Mouse (Mus musculus) heart, adult 2 months (tissue): ENCODE results near the gene Arhgef10l. TPM values are rescaled to one million over a fixed set of nuclear protein-coding genes. Genes with fewer than 3 reads are reported as not detected.
A peak's percentile ranks its signal among the peaks of the same experiment; 100 is the strongest.

Experiments
- DNase-seq, 2 experiments: peaks; one replicate each; pipeline ENCODE4 v3.0.0; 2021
- H3K27ac ChIP-seq: fragments of 200-600 bp; 2 replicates; pipeline ENCODE4 v1.8.1; 2022
- H3K27me3 ChIP-seq: fragments of 200-500 bp; 2 replicates; pipeline ENCODE4 v1.6.1; 2012; ENCODE audit warnings: mild to moderate bottlenecking, low read length, inconsistent platforms, mixed read lengths; ENCODE audit not compliant: control insufficient read depth, insufficient read depth
- H3K36me3 ChIP-seq: fragments of 200-500 bp; 2 replicates; pipeline ENCODE4 v1.6.1; 2012; ENCODE audit warnings: low read length, inconsistent platforms; ENCODE audit not compliant: control insufficient read depth, insufficient read depth
- H3K4me1 ChIP-seq: fragments of 200-500 bp; 2 replicates; pipeline ENCODE4 v1.6.1; 2011; ENCODE audit warnings: low read length; ENCODE audit not compliant: control insufficient read depth, insufficient read depth
- H3K4me3 ChIP-seq: fragments of 200-600 bp; 2 replicates; pipeline ENCODE4 v1.8.1; 2022
- H3K79me2 ChIP-seq: fragments of 200-500 bp; replicated peaks from 2 replicates; pipeline ENCODE4 v1.6.1; 2012; ENCODE audit warnings: mild to moderate bottlenecking, inconsistent platforms, low read length, moderate library complexity, mixed read lengths; ENCODE audit not compliant: control insufficient read depth, insufficient read depth
- H3K9ac ChIP-seq: fragments of 200-500 bp; 2 replicates; pipeline ENCODE4 v1.6.1; 2012; ENCODE audit warnings: low read depth, mild to moderate bottlenecking, control low read depth, inconsistent platforms, low read length, mixed read lengths
- CTCF ChIP-seq: fragments of 200-600 bp; IDR thresholded peaks from 2 replicates; pipeline ENCODE4 v1.8.1; 2022; ENCODE audit warnings: antibody characterized with exemption, mild to moderate bottlenecking, moderate library complexity
- EP300 ChIP-seq: fragments of 200-500 bp; IDR thresholded peaks from 2 replicates; pipeline ENCODE4 v1.6.1; 2011; ENCODE audit warnings: low read depth, low read length, control low read depth; ENCODE audit not compliant: insufficient read depth
- POLR2A ChIP-seq: fragments of 200-500 bp; IDR thresholded peaks from 2 replicates; pipeline ENCODE4 v1.6.1; 2011; ENCODE audit warnings: mild to moderate bottlenecking, low read depth, low read length, control low read depth; ENCODE audit not compliant: insufficient read depth
- WGBS: fragments of 180-500 bp; shearing (Covaris S2); methylation state at CpG from one replicate; pipeline ENCODE4 v1.1.7; 2018; 5-methylcytosine and 5-hydroxymethylcytosine counted together
- intact Hi-C: fragments of 180-260 bp; cut with DNase I; formaldehyde crosslinking; loops from one replicate; pipeline ENCODE4 v1.15.1; 2025
- polyA plus RNA-seq: library from polyadenylated mRNA; depleted of rRNA; stranded (reverse); fragments of >200 nt; gene quantifications from 2 replicates; pipeline ENCODE4 v1.2.3, GENCODE M21; 2012
- total RNA-seq, 2 experiments: library from RNA; stranded (reverse); gene quantifications; 2 replicates each; pipeline ENCODE4 v1.2.3; 2021

Gene Arhgef10l
- total and polyA plus RNA-seq, 3 experiments, result 54.7 to 74.4 (median 61.0) TPM

DNA sequence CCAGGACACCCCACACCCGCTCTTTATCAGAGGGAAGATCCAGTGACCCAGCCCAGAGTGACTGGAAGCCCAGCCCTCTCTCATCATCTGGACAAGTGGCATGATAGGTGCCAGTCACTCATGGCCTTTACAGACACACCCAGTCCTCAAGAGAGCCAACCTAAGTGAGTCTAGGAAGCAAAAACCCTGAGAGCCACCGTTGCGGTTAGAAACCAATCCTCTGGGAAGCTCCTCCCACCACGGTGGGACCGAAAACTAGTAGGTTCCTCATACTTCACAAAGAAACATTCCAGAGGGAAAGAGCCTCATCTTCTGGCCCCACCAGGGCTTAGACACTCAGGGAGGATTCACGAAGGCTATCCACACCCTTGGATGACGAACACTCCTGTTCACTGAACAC is 50.0 kb downstream of the Arhgef10l start:
- H3K4me3 ChIP-seq, result no peak overlapping the region
- no peak for DNase-seq
- WGBS, result 76% methylated on average over 7 of the region's 7 CpGs
- intact Hi-C loops, result loop anchor here (5.0 kb wide), 1 partner anchor 42 kb away; no protein-coding TSS in a partner anchor
- peaks cover 11% of the 10 kb centered on the region for H3K4me1 ChIP-seq
- H3K36me3 ChIP-seq, result no peaks in the 10 kb centered on the region
- H3K27ac ChIP-seq, result no peak overlapping the region; the same call in 1 of the 2 replicates
- H3K79me2 ChIP-seq, result no peaks in the 10 kb centered on the region
- no peak overlapping the region for H3K9ac ChIP-seq
- no peaks in the 10 kb centered on the region for H3K27me3 ChIP-seq
- no peak for TF ChIP-seq CTCF
- TF ChIP-seq POLR2A, result no peak
- TF ChIP-seq EP300, result no peak

DNA sequence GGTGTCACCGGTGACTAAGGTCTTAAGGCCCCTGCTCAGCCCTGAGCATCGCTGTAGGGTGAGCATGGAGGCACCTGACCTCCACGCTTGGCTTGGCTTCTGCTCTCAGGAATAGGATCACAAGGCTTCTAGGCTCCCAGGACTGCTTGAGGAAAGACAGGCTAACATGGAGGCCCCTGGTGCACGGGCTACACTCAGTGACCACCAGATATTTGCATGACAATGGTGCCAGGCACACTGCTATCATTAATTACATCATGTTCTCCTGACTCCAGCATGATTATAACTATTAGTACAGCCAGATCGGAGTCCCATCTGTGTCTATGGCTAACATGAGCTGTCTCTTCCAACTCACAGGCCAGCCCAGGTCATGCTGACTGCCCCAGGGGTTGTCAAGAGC is 51.3 kb downstream of the Arhgef10l start:
- intact Hi-C loops, result no loop called here
- TF ChIP-seq CTCF (no peak), EP300 (no peak), POLR2A (no peak)
- Histone ChIP-seq H3K9ac (no peak overlapping the region), H3K4me1 (peaks cover 11% of the 10 kb centered on the region), H3K4me3 (no peak overlapping the region), H3K36me3 (no peaks in the 10 kb centered on the region), H3K79me2 (no peaks in the 10 kb centered on the region), H3K27ac (no peak overlapping the region), H3K27me3 (no peaks in the 10 kb centered on the region)
- DNase-seq, result no peak
- 92% methylated on average over 5 of the region's 5 CpGs for WGBS

DNA sequence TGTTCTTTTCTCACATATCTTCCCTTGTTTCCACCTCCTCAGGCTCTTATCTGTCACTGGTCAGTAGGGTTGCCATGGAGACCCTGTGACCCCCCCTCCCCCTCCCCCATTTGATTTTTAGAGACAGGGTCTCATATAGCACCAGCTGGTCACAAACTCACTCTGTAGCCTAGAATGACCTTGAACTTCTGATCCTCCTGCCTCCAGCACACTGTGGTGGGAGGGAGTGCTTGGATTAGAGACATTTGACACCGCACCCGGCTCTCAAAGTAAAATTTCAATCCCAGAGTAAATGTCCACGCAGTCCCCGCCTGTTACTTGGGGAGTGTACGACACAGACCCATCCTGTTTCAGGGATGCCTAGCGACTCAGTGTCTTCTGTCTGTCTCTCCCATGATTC is 51.7 kb downstream of the Arhgef10l start:
- DNase-seq, result no peak
- Histone ChIP-seq H3K9ac (no peak overlapping the region), H3K4me3 (no peak overlapping the region), H3K36me3 (no peaks in the 10 kb centered on the region), H3K27ac (no peak overlapping the region), H3K27me3 (no peaks in the 10 kb centered on the region), H3K79me2 (no peaks in the 10 kb centered on the region), H3K4me1 (peaks cover 11% of the 10 kb centered on the region)
- intact Hi-C loops, result no loop called here
- TF ChIP-seq POLR2A, result no peak
- TF ChIP-seq CTCF, result no peak
- TF ChIP-seq EP300, result no peak
- WGBS, result 93% methylated on average over 6 of the region's 6 CpGs

DNA sequence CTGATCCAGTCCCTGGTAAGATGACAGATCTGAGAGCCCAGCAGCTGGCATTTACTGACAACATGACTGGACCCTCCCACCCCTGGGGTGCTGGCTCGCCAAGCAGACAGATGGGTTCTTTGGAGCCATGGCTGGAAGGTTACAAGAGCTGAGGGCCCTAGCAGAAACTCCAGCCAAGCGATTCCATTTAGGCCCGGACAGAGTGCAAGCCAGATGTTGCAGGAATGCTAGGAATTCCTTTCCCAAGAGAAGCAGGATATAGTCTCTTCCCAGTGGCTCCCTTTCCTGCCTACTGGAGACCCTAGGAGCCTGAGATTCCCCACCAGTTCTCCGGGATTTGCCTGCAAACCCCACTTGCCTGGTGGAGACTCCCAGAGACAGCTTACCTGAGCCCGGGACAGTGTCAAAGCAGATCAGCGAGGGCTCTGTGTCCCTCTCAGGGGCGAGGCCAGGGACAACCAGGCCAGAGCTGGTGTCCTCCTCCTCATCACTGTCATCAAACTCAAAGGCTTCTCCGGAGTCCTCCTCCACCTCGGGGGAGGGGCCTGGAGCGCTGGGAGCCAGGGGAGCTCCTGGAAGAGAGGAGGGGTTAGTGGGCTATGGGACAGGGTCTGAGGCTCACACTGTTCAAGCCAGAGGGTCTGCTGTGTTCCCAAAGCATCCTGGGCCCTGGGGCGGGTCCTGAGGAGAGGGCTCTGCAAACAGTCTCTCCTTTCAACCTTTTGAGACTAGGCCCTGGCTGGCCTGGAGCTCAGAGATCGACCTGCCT is 54.8 kb downstream of the Arhgef10l start:
- Histone ChIP-seq H3K9ac (no peak overlapping the region), H3K79me2 (no peaks in the 10 kb centered on the region), H3K4me3 (no peak overlapping the region), H3K36me3 (no peaks in the 10 kb centered on the region), H3K27ac (peak overlapping the region; percentile 7; the same call in 1 of the 2 replicates), H3K27me3 (no peaks in the 10 kb centered on the region), H3K4me1 (peaks cover 2% of the 10 kb centered on the region)
- no peak for DNase-seq
- intact Hi-C loops, result no loop called here
- no peak for TF ChIP-seq CTCF
- TF ChIP-seq EP300, result no peak
- TF ChIP-seq POLR2A, result no peak
- whole genome bisulfite sequencing, result 41% methylated on average over 12 of the region's 12 CpGs

DNA sequence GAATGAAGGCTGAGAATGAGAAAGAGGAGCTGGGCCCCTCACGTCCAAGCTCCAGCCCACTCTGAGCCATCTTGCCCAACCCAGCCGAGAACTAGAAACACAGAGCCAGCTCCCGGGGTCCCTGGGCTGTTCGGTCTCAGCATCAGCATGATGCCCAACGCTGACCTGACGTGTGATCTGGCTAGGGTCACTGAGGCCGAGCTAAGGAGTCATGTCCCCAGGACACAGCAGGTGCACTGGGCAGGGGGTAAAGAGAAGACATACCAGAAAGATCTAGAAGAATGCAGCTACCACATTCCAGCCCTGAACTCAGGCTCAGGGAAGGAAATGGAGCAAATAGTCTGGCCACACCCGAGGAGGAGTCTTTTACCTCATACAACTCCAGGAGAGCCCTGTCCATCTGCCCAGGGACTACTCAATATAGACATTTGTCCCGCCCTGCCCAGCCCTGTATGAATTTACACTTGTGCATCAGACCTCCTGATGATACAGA is 57.5 kb downstream of the Arhgef10l start:
- 89% methylated on average over 9 of the region's 9 CpGs for WGBS
- Histone ChIP-seq H3K79me2 (no peaks in the 10 kb centered on the region), H3K27me3 (no peaks in the 10 kb centered on the region), H3K36me3 (no peaks in the 10 kb centered on the region), H3K4me3 (no peak overlapping the region), H3K27ac (no peak overlapping the region), H3K4me1 (peaks cover 2% of the 10 kb centered on the region), H3K9ac (no peak overlapping the region)
- TF ChIP-seq CTCF (no peak), POLR2A (no peak), EP300 (no peak)
- DNase-seq, result no peak
- intact Hi-C loops, result no loop called here

DNA sequence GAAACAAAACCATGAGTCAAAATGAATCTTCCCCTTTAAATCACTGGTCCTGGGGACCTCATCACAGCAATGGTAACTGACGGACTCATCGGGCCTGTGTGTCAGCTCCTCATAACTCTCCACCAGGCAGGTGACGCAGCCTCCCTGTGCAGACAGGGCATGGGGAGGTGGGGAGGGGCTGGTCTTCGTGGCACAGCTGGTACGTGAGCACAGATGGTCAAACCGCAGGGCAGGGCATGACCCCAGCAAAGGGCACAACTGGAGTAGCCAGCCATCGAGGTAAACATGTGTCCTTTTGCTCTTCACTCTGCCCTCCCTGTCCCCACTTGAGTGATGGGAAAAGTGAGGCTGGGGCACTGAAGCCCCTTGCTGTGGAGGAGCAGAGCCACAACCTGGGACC is 59.0 kb downstream of the Arhgef10l start:
- intact Hi-C loops, result no loop called here
- H3K4me3 ChIP-seq, result no peak overlapping the region
- H3K36me3 ChIP-seq, result no peaks in the 10 kb centered on the region
- H3K79me2 ChIP-seq, result no peaks in the 10 kb centered on the region
- no peak overlapping the region for H3K9ac ChIP-seq
- H3K4me1 ChIP-seq, result peaks cover 2% of the 10 kb centered on the region
- 91% methylated on average over 7 of the region's 7 CpGs for WGBS
- no peak for TF ChIP-seq POLR2A
- TF ChIP-seq CTCF, result no peak
- no peak for TF ChIP-seq EP300
- no peak overlapping the region for H3K27ac ChIP-seq
- no peak for DNase-seq
- no peaks in the 10 kb centered on the region for H3K27me3 ChIP-seq
